8 mouse cellular contexts compared by ENCODE assay signal in the genomic region with DNA sequence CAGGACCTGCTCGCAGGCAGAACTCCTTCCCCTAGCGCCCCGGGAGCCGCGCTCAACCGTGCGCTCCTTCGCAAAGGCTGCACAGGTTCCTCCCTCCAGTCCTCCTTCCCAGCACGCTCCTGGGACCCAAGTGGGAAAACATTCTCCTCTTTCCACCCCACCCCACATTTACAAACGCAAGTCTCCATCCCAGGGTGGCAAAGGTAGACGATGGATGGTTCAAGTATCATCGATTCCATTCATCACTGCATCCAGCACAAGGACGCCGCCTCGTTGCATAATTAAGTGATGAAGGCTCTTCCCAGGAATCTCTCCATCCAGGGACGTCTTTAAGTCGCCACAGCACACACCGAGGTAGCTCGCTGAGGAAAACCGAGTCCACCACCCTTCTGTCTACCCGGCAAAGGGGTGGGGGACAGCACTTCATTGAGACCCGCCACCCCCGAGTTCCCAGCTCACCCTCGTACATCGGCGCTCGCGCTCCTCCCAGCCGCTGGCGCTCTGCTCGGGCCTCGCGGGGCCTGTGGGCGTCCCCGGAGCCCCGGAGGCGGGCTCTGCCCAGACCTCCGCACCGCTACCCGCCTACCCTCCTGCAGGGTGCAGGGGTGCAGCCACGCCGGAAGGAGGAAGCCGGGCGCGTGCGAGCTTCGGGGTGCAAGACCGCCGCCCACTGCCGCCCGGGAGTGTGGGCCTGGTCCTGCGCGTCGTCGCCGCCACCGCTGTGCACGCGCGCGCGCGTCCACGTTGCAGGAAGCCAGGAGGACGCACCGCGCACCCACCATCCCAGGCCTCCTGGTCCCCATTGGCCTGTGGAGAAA. TPM values are rescaled to one million over a fixed set of nuclear protein-coding genes. Genes with fewer than 3 reads are reported as not detected.
DNase-seq lines count a peak whose midpoint lies in the region; TF ChIP-seq lines count a peak whose summit lies in the region.

A gene (minus strand): TSS at position 731 of the 818 bp plus-strand sequence.

- no peaks in the 10 kb centered on the region for H3K36me3 ChIP-seq in ES-Bruce4 (ENCODE audit: control insufficient read depth, insufficient read depth, low read length, poor library complexity, severe bottlenecking)

- H3K4me3 ChIP-seq in ES-Bruce4 (ENCODE audit: low read depth, low read length), result peak within 1 kb of the TSS; percentile 66
- H3K4me3 ChIP-seq in lung, adult 2 months (replicated peaks; ENCODE audit: extremely low read depth, low read depth, low read length), result peak within 1 kb of the TSS; percentile 41
- H3K4me3 ChIP-seq in olfactory bulb, adult 2 months (ENCODE audit: insufficient read depth, low read depth, low read length), result peak within 1 kb of the TSS; percentile 75

- no peak for TF ChIP-seq CTCF in ES-Bruce4 (IDR thresholded peaks at IDR 0.05; ENCODE audit: low read depth, low read length)
- TF ChIP-seq CTCF in lung, adult 2 months (IDR thresholded peaks at IDR 0.05; ENCODE audit: insufficient read depth, low read length), result no peak
- TF ChIP-seq CTCF in olfactory bulb, adult 2 months (IDR thresholded peaks at IDR 0.05; ENCODE audit: insufficient read depth, low read depth, low read length), result no peak; the same call in 1 of the 2 replicates

- no peak within 1 kb of the TSS for H3K27ac ChIP-seq in ES-Bruce4 (ENCODE audit: insufficient read depth, low read length)
- peak within 1 kb of the TSS; percentile 49 for H3K27ac ChIP-seq in olfactory bulb, adult 2 months (ENCODE audit: insufficient read depth, low read depth, low read length)

- peak within 1 kb of the TSS; percentile 36 for H3K9ac ChIP-seq in ES-Bruce4 (ENCODE audit: low read depth, poor library complexity, severe bottlenecking)

- H3K4me1 ChIP-seq in ES-Bruce4 (ENCODE audit: control insufficient read depth, insufficient read depth, low read length), result peaks cover 2% of the 10 kb centered on the region
- H3K4me1 ChIP-seq in lung, adult 2 months (ENCODE audit: control insufficient read depth, insufficient read depth, low read length), result no peaks in the 10 kb centered on the region
- H3K4me1 ChIP-seq in olfactory bulb, adult 2 months (ENCODE audit: control insufficient read depth, insufficient read depth, low read length), result peaks cover 19% of the 10 kb centered on the region

- TF ChIP-seq EP300 in ES-Bruce4 (IDR thresholded peaks at IDR 0.05; ENCODE audit: insufficient read depth, low read depth, low read length), result no peak

- WGBS in lung, adult 2 months, result 1% methylated on average over 67 of the region's 67 CpGs
- under 1% methylated on average over 67 of the region's 67 CpGs for WGBS in olfactory bulb, adult 2 months

- no peaks in the 10 kb centered on the region for H3K27me3 ChIP-seq in ES-Bruce4 (ENCODE audit: control insufficient read depth, insufficient read depth, low read length, poor library complexity, severe bottlenecking)

- TF ChIP-seq POLR2A in ES-Bruce4 (IDR thresholded peaks at IDR 0.05; ENCODE audit: insufficient read depth, low read length), result no peak
- TF ChIP-seq POLR2A in lung, adult 2 months (IDR thresholded peaks at IDR 0.05; ENCODE audit: borderline replicate concordance, extremely low read depth, low read depth, low read length), result no peak
- peak; percentile 89 for TF ChIP-seq POLR2A in olfactory bulb, adult 2 months (IDR thresholded peaks at IDR 0.05; ENCODE audit: insufficient read depth, low read depth, low read length)

- peak; percentile 83 for DNase-seq in cerebellum, adult 8-10 months
- peak; percentile 63 for DNase-seq in forelimb bud, embryonic 11.5 days (ENCODE audit: low read depth, low spot score)
- DNase-seq in heart, postnatal 4 days, result peak; percentile 54
- peak; percentile 60 to 76 for DNase-seq in layer of hippocampus, adult 8-10 months (ENCODE audit: low spot score in 2 of 2)
- no peak for DNase-seq in lung, adult 2 months
- peak; percentile 94 to 95 for DNase-seq in thymus, adult 18-20 months

- no peaks in the 10 kb centered on the region for H3K9me3 ChIP-seq in ES-Bruce4 (replicated peaks; ENCODE audit: control insufficient read depth, insufficient read depth, low read length, poor library complexity, severe bottlenecking)

RNA-seq across cellular contexts. Expression of the gene that starts here (rescaled TPM):
- polyA plus RNA-seq in ES-Bruce4 (2011; ENCODE audit: insufficient read depth, insufficient read length, low read depth, missing spikeins), result 7.7 and 8.5 TPM in 2 replicates
- under 1 TPM; 0.74 to 0.88 TPM for total RNA-seq in heart, postnatal 4 days (2021)
- total RNA-seq in layer of hippocampus, adult 8-10 months (2022), result 10 to 100 TPM; 44.0 to 59.8 (median 53.0) TPM
- 0.23 and 0.32 TPM in 2 replicates for polyA plus RNA-seq in lung, adult 2 months (2012; rRNA removed)
- not detected in 2 replicates for polyA plus RNA-seq in olfactory bulb, adult 2 months (2012; ENCODE audit: insufficient read depth, insufficient read length, low replicate concordance, missing spikeins)

Comparison
In these comparisons a context has a peak if more than half of its experiments do, and no peak if none do; other contexts are left out.
1. RNA of the gene that starts here (total RNA-seq): 44.0 to 59.8 TPM in layer of hippocampus, adult 8-10 months; 0.74 to 0.88 TPM in heart, postnatal 4 days; every median in the first group is over 10 times any median in the second.
2. Peak in DNase-seq in heart, postnatal 4 days; RNA of the gene not detected or under 1 TPM.
3. Peak in every context shown above with its lines, with median percentiles within 50 percentile points of each other: H3K4me3 ChIP-seq.